Mouse (Mus musculus): ENCODE measurements around the gene Fam166a.

Fam166a gene

DNA sequence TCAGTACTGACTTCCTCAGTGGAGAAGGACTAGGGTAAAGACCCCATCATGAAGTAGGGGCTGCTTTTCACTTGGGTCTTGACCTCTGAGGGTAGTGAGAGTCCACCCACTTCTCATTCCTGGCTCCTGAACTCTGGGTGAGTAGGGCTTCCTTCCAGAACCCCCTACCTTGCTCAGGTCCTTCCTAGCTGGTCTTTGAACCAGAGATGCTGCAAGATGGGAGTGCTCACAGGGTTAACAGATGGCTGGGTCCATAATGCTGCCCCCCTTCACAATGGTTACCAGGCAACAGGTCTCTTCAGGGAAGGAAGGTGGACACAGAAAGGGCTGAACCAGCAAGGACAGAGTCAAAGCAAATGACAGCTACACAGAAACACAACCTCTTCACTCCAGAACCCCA lies at the start of gene Fam166a:
TSS of gene Fam166a (plus strand) at position 301 of the 400 bp plus-strand sequence.
- DNase-seq: no peak

DNA sequence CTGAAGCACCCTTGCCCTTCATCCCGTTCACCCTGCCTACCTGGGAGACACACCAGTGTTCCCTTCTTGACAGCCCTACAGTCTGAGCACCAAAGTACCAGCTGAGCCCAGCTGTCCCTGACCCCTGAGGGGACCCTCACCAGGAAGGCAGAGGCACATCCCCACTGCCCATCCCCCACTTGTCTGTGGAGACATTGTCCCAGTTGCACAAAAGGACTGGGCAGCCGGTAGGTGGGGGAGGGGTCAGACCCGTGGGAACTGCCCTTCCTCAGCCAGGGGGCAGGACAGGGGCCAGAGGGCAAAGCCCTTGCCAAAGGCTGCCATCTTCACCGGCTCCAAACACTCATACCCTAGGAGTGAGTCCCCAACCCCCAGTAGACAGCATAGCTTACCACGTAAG lies 48.8 kb upstream of the Fam166a start:
- DNase-seq: no peak

GRCm38 (mm10) chr2:25170326-25171100 lies 48.0 kb upstream of the Fam166a start:
- DNase-seq: no peak

DNA sequence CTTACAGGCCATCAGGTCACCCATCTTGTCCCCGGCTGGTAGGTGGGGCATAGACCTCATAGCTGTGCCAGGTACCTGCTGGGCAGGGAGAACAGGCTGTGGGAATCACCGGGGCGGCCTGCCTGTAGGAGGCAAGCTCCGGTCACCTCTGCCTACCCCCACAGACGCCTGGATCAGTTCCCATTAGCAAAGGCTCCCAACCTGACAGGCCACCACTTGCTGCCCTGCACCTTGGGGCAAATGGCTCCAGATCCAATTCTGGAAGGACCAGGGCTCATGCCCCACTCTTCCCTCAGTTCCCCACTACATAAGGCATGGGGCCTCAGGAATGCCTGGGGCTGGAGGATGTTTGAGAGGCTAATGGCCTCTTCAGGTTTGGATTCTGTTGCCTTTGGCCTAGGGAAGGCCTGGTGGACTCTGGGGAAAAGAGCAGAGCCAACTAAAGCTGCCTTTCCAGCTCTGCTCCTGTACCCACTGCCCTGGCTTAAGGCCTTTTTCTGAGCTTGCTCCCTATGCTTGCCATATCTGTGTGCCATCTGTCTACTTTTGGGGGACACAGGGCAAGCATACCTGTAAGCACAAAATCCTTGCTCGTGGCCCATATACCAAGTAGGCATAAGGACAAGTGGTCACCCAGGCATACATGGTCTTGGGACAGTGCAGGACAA lies 47.3 kb upstream of the Fam166a start:
- DNase-seq: no peak

- DNase-seq: no peak
Measured at GRCm38 (mm10) chr2:25171769-25172153, 46.8 kb upstream of the Fam166a start.

- DNase-seq: no peak
Measured at GRCm38 (mm10) chr2:25172629-25173028, 45.9 kb upstream of the Fam166a start.

DNA sequence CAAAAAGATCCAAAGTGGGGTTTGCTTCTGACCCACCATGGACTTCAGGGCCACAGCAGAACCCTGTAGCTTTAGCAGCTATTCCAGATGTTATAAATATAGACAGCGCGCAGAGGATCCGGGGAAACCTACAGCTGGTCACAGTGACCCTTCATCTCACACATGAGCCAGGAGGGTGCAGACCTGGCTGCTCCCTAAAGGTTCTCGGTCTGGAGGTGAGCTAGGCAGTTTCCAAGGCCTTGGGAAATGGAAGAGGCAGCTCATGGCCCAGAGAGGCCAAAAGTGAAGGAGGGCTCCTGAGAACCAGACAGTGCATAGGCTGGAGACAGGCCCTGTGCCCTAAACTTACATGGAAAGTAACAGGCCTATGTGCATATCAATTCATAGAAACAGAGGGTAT lies 44.7 kb upstream of the Fam166a start:
- DNase-seq: no peak

DNA sequence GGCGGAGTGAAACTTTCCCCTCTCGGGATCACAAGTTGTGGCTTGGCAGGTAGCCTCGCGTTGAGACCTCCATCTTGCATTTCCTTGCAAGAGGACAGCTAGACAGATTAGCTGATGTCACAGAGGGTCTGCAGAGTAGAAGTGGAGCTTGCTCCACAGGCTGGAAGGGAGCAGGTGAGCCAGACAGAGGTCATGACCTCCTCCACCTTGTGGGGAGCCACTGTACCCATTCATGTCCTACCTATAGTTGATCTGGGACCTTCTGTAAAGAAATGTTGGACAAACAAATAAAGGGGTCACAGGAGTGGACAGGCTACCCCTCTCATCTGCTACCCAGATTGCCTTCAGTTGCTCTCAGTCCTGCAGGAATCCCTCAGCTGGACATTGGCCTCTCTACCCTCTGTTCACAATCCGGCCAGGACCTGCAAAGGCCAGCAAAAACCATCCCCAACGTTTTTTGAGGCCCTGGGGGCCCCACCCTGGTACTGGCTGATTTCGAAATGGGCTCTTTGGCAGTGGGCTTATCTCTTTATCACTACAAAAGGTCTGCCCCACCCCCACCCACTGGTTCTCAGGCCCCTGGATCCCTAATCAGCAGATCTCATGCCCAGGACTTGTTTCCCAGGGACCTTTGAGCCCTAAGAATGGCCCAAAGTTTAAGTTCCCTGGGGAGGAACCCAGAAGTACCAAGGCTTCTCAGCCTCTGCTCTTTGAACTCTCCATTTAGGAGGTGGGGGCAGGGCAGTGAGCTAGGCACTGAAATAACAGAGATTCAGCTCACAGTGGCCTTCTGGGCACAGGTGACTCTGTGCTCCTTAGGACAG lies 43.5 kb upstream of the Fam166a start:
- no peak for DNase-seq

GRCm38 (mm10) chr2:25175690-25176078 lies 42.9 kb upstream of the Fam166a start:
- DNase-seq: no peak

GRCm38 (mm10) chr2:25176573-25176972 lies 42.0 kb upstream of the Fam166a start:
- DNase-seq: no peak

- no peak for DNase-seq
Measured at GRCm38 (mm10) chr2:25177076-25177475, 41.5 kb upstream of the Fam166a start.

GRCm38 (mm10) chr2:25177685-25178084 lies 40.9 kb upstream of the Fam166a start:
- peak; percentile 68 for DNase-seq

GRCm38 (mm10) chr2:25178285-25178972 lies 40.1 kb upstream of the Fam166a start:
- peak; percentile 36 for DNase-seq

DNA sequence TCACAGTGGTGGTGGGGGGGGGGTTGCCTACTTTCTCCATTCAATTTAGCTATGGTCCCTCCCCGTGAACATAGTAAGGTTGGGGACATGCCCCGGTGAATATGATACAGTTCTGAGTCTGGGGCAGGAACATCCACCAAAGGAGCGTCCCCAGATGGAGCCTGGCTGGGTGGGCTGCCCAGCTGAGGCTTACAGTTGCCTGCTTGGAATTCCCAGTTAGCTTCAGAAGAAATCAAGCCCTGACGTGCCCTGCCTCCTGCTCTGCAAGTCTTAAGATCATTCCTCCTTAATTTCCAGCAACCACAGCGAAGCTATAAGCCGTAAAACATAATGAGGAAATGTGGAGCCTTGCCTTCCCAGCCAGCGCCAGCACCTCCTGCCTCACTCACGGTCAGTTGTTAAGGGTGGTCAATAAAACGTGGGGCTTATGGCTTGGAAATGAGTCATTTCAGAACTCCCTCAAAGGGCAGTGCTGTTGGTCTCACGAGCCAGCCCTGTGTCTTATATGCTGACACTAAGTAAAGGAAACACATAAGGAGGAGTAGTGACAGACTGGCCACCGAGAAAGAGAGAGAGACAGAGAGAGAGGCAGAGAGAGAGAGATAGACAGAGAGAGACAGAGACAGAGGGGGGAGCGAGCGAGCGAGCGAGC lies 38.9 kb upstream of the Fam166a start:
- DNase-seq: no peak

DNA sequence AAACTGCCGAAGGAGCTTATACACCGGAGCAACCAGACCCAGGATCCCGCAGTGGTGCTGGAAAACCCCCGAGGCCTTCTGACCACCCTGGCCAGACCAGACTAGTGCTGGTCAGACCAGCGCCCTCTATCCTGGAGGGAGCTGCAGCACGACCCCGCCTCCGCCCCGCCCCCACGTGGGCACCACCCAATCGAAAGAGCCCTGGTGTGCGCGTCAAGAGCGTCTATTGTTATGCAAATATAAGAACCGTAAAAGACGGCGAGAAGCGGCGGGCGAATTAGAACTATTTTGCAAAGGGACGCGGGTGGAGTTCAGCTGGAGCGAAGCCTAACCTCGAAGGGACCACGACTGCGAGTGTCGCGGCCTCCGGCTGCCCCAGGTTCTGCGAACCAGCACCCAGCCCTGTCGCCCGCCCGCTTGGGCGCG lies 38.1 kb upstream of the Fam166a start, which contains the start of gene Nrarp:
TSS of gene Nrarp (plus strand) at position 281 of the 426 bp plus-strand sequence.
- peak; percentile 95 for DNase-seq

GRCm38 (mm10) chr2:25180973-25181890 lies 37.3 kb upstream of the Fam166a start:
- DNase-seq: peak; percentile 43

DNA sequence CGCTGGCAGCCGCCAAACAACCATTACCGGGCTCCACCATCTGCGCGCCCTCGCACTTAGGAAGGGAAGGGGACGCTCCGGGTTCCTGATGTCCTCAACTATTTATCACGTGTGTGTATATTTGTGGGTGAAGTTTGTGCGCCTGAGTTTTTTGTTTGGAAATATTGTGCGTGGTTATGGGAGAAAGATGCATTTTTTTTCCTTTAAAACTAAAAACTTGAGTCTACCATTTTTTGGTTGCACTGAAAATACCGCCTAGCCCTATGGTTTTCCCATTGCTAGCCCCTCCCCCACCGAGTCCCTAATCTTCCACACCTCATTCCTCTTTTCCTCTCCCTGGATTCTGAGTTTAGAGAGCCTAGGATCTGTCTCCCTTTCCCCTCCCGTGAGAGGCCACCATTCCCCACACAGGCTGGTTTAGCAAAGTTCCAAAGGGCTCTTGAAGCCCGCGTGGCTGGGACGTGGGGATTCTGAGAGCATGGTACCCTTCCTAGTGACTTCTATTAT lies 36.6 kb upstream of the Fam166a start:
- no peak for DNase-seq

DNA sequence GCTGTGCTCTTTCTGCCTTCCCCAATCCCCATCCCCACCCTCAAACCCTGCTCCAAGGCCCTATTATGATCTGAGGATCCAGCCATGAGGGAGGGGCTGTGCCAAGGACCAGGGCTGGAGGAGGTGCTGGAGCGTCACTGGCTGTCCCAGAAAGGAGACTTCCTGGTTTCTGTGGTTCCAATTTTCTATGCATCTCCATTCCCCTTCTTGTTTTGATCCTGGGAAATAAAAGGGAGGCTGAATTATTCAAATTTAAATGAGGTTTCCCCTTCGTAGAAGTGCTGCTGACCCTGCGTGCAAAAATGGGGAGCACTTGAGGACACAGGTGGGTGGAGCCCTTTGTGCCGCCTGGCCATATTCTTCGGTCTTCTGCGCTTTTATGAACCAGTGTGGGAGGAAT lies 35.9 kb upstream of the Fam166a start:
- DNase-seq: no peak

DNA sequence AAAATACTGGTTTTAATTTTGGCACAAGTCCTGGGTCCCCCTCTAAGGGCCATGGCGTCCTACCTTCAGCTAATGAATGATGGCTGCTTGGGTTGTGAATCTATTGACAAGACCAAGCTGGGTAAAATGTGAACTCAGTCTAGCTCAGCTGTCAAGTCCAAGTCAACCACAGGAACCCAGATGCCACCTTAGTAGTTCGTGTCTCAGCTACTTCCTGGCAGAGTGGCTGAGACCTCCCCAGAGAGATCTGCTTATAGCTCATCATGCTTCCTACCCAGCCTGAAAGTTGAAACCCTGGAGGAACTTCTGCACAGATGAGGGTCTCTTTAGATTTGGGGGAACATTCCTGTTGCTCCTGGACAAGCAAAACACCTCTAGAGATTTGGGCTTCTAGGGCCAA lies 35.2 kb upstream of the Fam166a start:
- DNase-seq: no peak

GRCm38 (mm10) chr2:25184496-25184895 lies 34.0 kb upstream of the Fam166a start:
- no peak for DNase-seq

Data from right cerebral cortex, postnatal 14 days (tissue).